Mouse (Mus musculus) brain, embryonic 14.5 days (tissue): ENCODE measurements around the gene BC004004. TPM values are rescaled to one million over a fixed set of nuclear protein-coding genes. Genes with fewer than 3 reads are reported as not detected.
A peak's percentile ranks its signal among the peaks of the same experiment; 100 is the strongest.
"Not testable (repeated sequence)": the region's sequence is repeated elsewhere in the genome, so short reads cannot be mapped to it uniquely, and the experiment has no call there.

Source experiments
- DNase-seq: peaks from one replicate; pipeline ENCODE4 v3.0.0-alpha.2; 2011; ENCODE audit warnings: low read depth
- CTCF ChIP-seq: fragments of 200-500 bp; IDR thresholded peaks from 2 replicates; pipeline ENCODE4 v1.5.1; 2012; ENCODE audit warnings: inconsistent platforms, mild to moderate bottlenecking, moderate library complexity, borderline replicate concordance; ENCODE audit not compliant: insufficient read depth, insufficient read length; ENCODE audit errors: extremely low read depth
- POLR2A ChIP-seq: fragments of 200-500 bp; IDR thresholded peaks from 2 replicates; pipeline ENCODE4 v1.6.1; 2012; ENCODE audit warnings: mild to moderate bottlenecking, inconsistent platforms, borderline replicate concordance; ENCODE audit not compliant: poor library complexity, insufficient read depth, insufficient read length, severe bottlenecking; ENCODE audit errors: extremely low read depth
- polyA plus RNA-seq: library from polyadenylated mRNA; depleted of rRNA; stranded (reverse); fragments of >200 nt; gene quantifications from 2 replicates; pipeline ENCODE4 v1.2.3, GENCODE M21; 2012

Gene BC004004
- polyA plus RNA-seq, 1 experiment: 80.8 TPM

- no peak for TF ChIP-seq POLR2A
- peak; percentile 16; the same call in 1 of the 2 replicates for TF ChIP-seq CTCF
- no peak for DNase-seq
Observed at GRCm38 (mm10) chr17:29249512-29249911, 19.1 kb upstream of the BC004004 start.

- DNase-seq: not testable (repeated sequence)
Observed at GRCm38 (mm10) chr17:29251006-29251405, 17.6 kb upstream of the BC004004 start.

GRCm38 (mm10) chr17:29251608-29252390 lies 16.8 kb upstream of the BC004004 start:
- TF ChIP-seq CTCF: no peak
- TF ChIP-seq POLR2A: no peak
- peak; percentile 77 for DNase-seq

- DNase-seq: no peak
- TF ChIP-seq CTCF (no peak), POLR2A (no peak)
Observed at GRCm38 (mm10) chr17:29253236-29253635, 15.4 kb upstream of the BC004004 start.

DNA sequence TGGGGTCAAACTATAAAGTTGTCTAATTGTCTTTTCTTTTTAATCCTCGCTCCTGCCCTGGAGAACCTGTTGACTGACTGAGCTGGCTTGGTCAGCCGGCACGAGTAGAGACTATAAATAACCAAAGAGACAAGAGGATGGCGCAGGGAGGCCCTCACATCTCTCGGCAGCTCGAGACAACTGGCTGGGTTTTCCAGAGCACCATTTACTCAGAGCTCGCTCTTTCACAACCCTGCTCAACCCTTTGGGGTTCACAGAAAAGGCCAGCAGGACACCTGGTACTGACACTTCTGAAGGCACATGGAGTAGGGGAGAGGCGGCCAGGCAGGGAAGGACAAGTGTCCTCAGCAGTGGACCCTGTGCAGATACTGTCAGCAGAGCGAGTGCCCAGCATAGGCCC lies 14.9 kb upstream of the BC004004 start:
- TF ChIP-seq POLR2A (no peak), CTCF (no peak)

GRCm38 (mm10) chr17:29254784-29255183 lies 13.8 kb upstream of the BC004004 start:
- DNase-seq: not testable (repeated sequence)

More for the DNA sequence above, 14.9 kb upstream of the BC004004 start:
- DNase-seq: no peak

DNA sequence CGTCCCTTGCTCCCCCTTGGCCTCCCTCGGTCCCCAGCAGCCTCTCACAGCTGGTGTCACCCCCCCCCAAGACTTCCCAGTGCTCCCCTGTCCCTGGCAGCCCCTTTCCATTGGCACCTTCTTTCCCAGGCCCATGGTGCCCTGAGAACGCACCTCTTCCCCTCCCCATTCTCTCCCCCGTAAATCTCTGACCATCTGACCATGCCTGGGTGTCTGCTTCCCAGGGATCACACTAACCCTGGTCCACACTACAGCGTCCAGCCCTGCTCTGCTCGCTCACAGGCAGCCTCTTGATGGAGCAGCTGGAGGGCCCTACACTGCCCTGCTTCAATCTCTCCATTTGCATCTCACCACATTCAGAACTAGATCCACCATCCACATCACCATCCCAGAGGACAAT lies 12.1 kb upstream of the BC004004 start:
- DNase-seq: no peak

GRCm38 (mm10) chr17:29257001-29257511 lies 11.5 kb upstream of the BC004004 start:
- DNase-seq: no peak
- TF ChIP-seq POLR2A: no peak
- TF ChIP-seq CTCF: no peak

More for the DNA sequence above, 12.1 kb upstream of the BC004004 start:
- no peak for TF ChIP-seq POLR2A
- TF ChIP-seq CTCF: no peak

- DNase-seq: no peak
- TF ChIP-seq CTCF (no peak), POLR2A (no peak)
Observed at GRCm38 (mm10) chr17:29258025-29258558, 10.5 kb upstream of the BC004004 start.

DNA sequence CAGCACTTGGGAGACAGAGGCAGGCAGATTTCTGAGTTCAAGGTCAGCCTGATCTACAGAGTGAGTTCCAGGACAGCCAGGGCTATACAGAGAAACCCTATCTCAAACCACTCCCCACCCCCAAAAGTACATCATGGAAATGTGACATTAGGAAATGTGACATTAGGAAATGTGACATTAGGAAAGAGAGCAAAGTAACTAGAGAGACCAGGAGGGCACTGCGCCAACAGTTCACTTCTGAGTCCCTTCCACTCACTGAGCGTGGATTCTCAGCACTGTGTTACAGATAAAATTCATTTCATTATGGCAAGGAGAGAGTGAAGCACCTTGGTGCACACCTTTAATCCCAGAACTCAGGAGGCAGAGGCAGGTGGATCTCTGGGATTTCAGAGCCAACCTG lies 9.7 kb upstream of the BC004004 start:
- DNase-seq: no peak
- TF ChIP-seq POLR2A (no peak), CTCF (no peak)

DNA sequence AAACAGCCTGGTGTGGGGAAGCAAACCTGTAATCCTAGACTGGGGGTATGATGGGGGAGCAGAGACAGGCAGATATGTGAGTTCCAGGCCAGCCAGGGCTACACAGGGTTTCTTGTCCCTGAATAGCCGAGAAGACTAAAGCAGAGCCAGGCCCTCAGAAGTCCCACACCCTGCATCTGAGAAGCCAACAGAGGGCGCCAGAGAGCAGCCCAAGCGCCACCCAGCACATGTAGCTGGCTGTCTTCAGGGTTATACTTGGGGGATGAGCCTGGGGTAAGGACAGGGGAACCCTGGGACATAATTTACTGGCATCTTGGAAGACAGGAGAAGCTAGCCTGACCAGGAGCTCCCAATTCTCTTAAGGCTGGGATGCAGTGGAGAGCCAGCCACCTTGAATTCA lies 9.1 kb upstream of the BC004004 start:
- TF ChIP-seq CTCF (peak; percentile 99), POLR2A (no peak)
- peak; percentile 89 for DNase-seq

- no peak for TF ChIP-seq CTCF
- TF ChIP-seq POLR2A: no peak
- DNase-seq: no peak
Observed at GRCm38 (mm10) chr17:29260501-29260900, 8.1 kb upstream of the BC004004 start.
